Mouse (Mus musculus): ENCODE data around the gene Prrt1. TPM values are rescaled to one million over a fixed set of nuclear protein-coding genes. Genes with fewer than 3 reads are reported as not detected.

Prrt1 gene
- polyA plus RNA-seq (2015; fragmentation: Nextera tagmentation; extraction: Ambion mirVana): 2.8 and 6.0 TPM in 2 replicates

GRCm38 (mm10) chr17:34629221-34629751, at the start of gene Prrt1:
Gene Prrt1, plus strand, starts transcription at chr17:34629533.
- Histone ChIP-seq H3K36me3 (ENCODE audit: poor library complexity, severe bottlenecking) (0 out of 2 replicates have a peak, but pooled peaks cover 7% of the 10 kb centered on the region), H3K9me3 (replicated peaks) (no peaks in the 10 kb centered on the region), H3K4me1 (peaks cover 60% of the 10 kb centered on the region), H3K27me3 (peaks cover 43% of the 10 kb centered on the region), H3K27ac (peak within 1 kb of the TSS; percentile 88), H3K9ac (peak within 1 kb of the TSS; percentile 80), H3K4me2 (peak within 1 kb of the TSS; percentile 93), H3K4me3 (peak within 1 kb of the TSS; percentile 81)
- 3% methylated on average over 14 of the region's 16 CpGs for WGBS
- ATAC-seq: peak; percentile 36; the same call in 1 of the 2 replicates

DNA sequence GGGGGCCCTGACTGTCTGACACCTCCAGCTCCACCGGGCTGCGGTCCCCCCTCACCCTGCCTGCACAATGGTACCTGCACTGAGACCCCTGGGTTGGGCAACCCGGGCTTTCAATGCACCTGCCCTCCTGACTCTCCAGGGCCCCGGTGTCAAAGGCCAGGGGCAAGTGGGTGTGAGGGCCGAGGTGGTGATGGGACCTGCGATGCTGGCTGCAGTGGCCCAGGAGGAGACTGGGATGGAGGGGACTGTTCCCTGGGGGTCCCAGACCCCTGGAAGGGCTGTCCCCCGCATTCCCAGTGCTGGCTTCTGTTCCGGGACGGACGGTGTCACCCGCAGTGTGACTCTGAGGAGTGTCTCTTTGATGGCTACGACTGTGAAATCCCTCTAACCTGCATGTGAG, 46.8 kb upstream of the Prrt1 start:
- H3K27ac ChIP-seq: no peak overlapping the region
- H3K9ac ChIP-seq: no peak overlapping the region
- H3K4me2 ChIP-seq: no peak overlapping the region
- no peaks in the 10 kb centered on the region for H3K36me3 ChIP-seq (ENCODE audit: poor library complexity, severe bottlenecking)
- no peak overlapping the region for H3K4me3 ChIP-seq
- no peaks in the 10 kb centered on the region for H3K9me3 ChIP-seq (replicated peaks)
- H3K4me1 ChIP-seq: peaks cover 12% of the 10 kb centered on the region
- ATAC-seq: no peak
- WGBS: 90% methylated on average over 12 of the region's 12 CpGs
- H3K27me3 ChIP-seq: no peaks in the 10 kb centered on the region

DNA sequence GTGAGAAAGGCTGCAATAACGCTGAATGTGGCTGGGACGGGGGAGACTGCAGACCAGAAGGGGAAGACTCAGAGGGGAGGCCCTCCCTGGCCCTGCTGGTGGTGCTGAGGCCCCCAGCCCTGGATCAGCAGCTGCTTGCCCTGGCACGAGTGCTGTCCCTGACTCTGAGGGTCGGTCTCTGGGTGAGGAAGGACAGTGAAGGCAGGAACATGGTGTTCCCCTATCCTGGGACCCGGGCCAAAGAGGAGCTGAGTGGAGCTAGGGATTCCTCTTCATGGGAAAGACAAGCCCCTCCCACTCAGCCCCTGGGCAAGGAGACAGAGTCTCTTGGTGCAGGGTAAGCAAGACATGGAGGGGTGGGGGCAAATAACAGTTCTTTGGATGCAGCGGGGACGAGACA, 45.9 kb upstream of the Prrt1 start:
- Histone ChIP-seq H3K27me3 (no peaks in the 10 kb centered on the region), H3K4me2 (no peak overlapping the region), H3K9ac (peak overlapping the region; percentile 5; the same call in 1 of the 2 replicates), H3K27ac (no peak overlapping the region), H3K9me3 (replicated peaks) (no peaks in the 10 kb centered on the region), H3K4me1 (peaks cover 20% of the 10 kb centered on the region), H3K4me3 (no peak overlapping the region), H3K36me3 (ENCODE audit: poor library complexity, severe bottlenecking) (no peaks in the 10 kb centered on the region)
- 60% methylated on average over 7 of the region's 7 CpGs for WGBS
- no peak for ATAC-seq

- Histone ChIP-seq H3K27ac (no peak overlapping the region), H3K36me3 (ENCODE audit: poor library complexity, severe bottlenecking) (no peaks in the 10 kb centered on the region), H3K4me3 (no peak overlapping the region), H3K9me3 (replicated peaks) (no peaks in the 10 kb centered on the region), H3K4me2 (no peak overlapping the region), H3K9ac (peak overlapping the region; percentile 5; the same call in 1 of the 2 replicates), H3K4me1 (peaks cover 24% of the 10 kb centered on the region), H3K27me3 (no peaks in the 10 kb centered on the region)
- ATAC-seq: no peak
- WGBS: 87% methylated on average over 8 of the region's 8 CpGs
Observed at GRCm38 (mm10) chr17:34583819-34584218, 45.5 kb upstream of the Prrt1 start.

DNA sequence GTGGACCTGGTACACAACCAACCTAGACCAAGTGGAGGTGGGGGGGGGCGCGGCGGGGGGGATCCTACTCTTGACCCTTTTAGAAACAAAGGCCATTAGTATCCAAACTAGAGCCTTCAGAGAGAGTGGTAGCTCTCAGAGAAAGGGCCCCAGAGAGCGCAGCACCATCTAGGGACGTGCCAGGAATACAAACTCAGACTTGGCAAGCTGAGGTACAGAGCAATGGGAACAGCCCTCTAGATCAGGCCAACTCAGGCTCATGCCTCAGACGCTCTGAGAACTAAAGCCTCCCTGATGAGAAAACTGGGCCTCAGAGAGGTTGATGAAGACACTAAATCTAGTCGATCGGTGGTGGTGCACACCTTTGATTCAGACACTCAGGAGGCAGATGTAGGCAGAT, 44.2 kb upstream of the Prrt1 start:
- Histone ChIP-seq H3K27ac (peak overlapping the region; percentile 99; the same call in 1 of the 2 replicates), H3K4me3 (no peak overlapping the region)
- ATAC-seq: no peak

DNA sequence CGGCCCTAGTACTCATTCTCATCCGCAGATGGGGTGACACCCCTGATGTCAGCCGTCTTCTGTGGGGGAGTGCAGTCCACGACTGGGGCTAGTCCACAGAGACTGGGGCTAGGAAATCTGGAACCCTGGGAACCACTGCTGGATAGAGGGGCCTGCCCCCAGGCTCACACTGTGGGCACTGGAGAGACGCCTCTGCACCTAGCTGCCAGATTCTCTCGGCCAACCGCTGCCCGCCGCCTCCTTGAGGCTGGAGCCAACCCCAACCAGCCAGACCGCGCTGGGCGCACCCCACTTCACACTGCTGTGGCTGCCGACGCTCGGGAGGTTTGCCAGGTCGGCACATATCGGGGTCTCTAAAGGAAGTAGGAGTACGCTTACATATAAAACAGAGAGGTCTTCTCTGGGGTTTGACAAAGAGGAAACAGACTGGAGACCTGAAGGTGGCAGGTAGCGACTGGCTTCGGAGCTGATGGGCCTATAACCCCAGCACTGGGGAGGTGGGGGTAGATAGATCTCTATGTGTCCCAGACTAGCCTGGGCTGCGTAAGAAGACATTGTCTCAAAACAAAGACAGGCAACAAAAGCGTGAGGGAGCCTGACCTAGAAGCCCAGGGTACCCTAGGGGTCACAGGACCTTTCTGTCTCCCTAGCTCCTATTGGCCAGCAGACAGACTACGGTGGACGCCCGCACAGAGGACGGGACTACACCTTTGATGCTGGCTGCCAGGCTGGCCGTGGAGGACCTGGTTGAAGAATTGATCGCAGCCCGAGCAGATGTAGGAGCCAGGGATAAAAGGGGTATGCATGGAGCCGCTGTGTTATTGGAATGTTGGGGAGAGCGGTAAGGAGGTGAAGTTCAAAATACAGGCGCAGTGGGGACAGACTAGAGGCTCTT, 43.2 kb upstream of the Prrt1 start:
- Histone ChIP-seq H3K27ac (peak overlapping the region; percentile 99), H3K9ac (peak overlapping the region; percentile 93), H3K9me3 (replicated peaks) (no peaks in the 10 kb centered on the region), H3K4me3 (peak overlapping the region; percentile 69), H3K36me3 (ENCODE audit: poor library complexity, severe bottlenecking) (no peaks in the 10 kb centered on the region), H3K27me3 (no peaks in the 10 kb centered on the region), H3K4me2 (peak overlapping the region; percentile 89), H3K4me1 (peaks cover 45% of the 10 kb centered on the region)
- 14% methylated on average over 32 of the region's 32 CpGs for WGBS
- peak; percentile 0; the same call in 1 of the 2 replicates for ATAC-seq

More for the DNA sequence above, 44.2 kb upstream of the Prrt1 start:
- Histone ChIP-seq H3K4me1 (peaks cover 35% of the 10 kb centered on the region), H3K36me3 (ENCODE audit: poor library complexity, severe bottlenecking) (no peaks in the 10 kb centered on the region), H3K27me3 (no peaks in the 10 kb centered on the region), H3K9me3 (replicated peaks) (no peaks in the 10 kb centered on the region), H3K4me2 (no peak overlapping the region), H3K9ac (no peak overlapping the region)
- 90% methylated on average over 8 of the region's 8 CpGs for WGBS

DNA sequence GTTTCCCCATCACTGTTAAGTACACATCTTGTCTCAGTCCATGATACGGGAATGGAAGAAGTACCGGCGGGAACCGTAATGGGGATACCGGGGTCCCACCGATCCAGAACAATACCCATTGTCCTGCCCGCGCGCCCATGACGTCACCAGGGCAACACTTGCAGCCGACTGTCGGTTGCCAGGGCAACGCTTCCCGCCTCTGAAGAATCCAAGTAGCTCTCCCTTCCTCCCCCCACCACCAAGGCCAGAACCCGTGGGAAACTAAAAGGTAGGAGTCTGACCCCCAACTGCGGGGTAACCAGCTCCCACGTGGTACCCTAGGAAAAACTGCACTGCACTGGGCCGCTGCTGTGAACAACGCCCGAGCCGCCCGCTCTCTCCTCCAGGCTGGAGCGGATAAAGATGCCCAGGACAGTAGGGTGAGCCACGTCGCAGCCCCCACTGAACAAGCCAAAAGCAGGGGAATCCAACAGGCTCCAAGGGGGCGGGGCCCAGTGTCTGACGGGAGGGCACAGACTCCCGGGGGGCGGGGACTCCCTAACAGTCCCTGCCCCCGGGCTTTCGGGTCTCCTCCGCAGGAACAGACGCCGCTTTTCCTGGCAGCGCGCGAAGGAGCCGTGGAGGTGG, 42.4 kb upstream of the Prrt1 start:
- under 1% methylated on average over 38 of the region's 38 CpGs for WGBS
- peaks cover 51% of the 10 kb centered on the region for H3K4me1 ChIP-seq
- peak overlapping the region; percentile 93 for H3K9ac ChIP-seq
- no peaks in the 10 kb centered on the region for H3K9me3 ChIP-seq (replicated peaks)
- peak overlapping the region; percentile 89 for H3K4me2 ChIP-seq
- ATAC-seq: peak; percentile 80
- H3K27me3 ChIP-seq: no peaks in the 10 kb centered on the region
- peak overlapping the region; percentile 69 for H3K4me3 ChIP-seq
- peak overlapping the region; percentile 99 for H3K27ac ChIP-seq
- no peaks in the 10 kb centered on the region for H3K36me3 ChIP-seq (ENCODE audit: poor library complexity, severe bottlenecking)

- peak overlapping the region; percentile 99 for H3K27ac ChIP-seq
- H3K36me3 ChIP-seq (ENCODE audit: poor library complexity, severe bottlenecking): no peaks in the 10 kb centered on the region
- peak overlapping the region; percentile 93 for H3K9ac ChIP-seq
- peak; percentile 86 for ATAC-seq
- peaks cover 51% of the 10 kb centered on the region for H3K4me1 ChIP-seq
- WGBS: under 1% methylated on average over 50 of the region's 50 CpGs
- H3K4me2 ChIP-seq: peak overlapping the region; percentile 89
- no peaks in the 10 kb centered on the region for H3K9me3 ChIP-seq (replicated peaks)
- peak overlapping the region; percentile 69 for H3K4me3 ChIP-seq
- H3K27me3 ChIP-seq: no peaks in the 10 kb centered on the region
Observed at GRCm38 (mm10) chr17:34587423-34587811, 41.9 kb upstream of the Prrt1 start.

DNA sequence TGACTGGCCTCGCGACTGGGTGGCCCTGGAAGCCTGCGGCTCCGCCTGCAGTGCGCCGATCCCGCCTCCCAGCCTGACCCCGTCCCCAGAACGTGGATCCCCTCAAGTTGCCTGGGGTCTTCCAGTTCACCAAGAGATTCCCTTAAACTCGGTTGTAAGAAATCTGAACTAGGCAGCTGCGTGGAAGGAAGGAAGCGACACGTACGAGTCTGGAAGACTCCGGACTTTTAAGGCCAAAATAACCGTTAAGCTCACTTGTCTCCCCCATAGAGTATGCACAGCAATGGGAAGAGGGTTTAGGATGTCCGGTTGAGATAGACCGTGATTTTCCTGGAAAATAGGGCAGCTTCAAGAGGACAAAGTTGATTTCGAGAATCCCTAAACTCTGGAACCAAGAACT, 41.5 kb upstream of the Prrt1 start:
- peak overlapping the region; percentile 89 for H3K4me2 ChIP-seq
- no peaks in the 10 kb centered on the region for H3K9me3 ChIP-seq (replicated peaks)
- ATAC-seq: no peak
- WGBS: 4% methylated on average over 19 of the region's 19 CpGs
- H3K27ac ChIP-seq: peak overlapping the region; percentile 99
- no peaks in the 10 kb centered on the region for H3K27me3 ChIP-seq
- peak overlapping the region; percentile 93 for H3K9ac ChIP-seq
- H3K4me1 ChIP-seq: peaks cover 54% of the 10 kb centered on the region
- no peaks in the 10 kb centered on the region for H3K36me3 ChIP-seq (ENCODE audit: poor library complexity, severe bottlenecking)
- H3K4me3 ChIP-seq: peak overlapping the region; percentile 69

DNA sequence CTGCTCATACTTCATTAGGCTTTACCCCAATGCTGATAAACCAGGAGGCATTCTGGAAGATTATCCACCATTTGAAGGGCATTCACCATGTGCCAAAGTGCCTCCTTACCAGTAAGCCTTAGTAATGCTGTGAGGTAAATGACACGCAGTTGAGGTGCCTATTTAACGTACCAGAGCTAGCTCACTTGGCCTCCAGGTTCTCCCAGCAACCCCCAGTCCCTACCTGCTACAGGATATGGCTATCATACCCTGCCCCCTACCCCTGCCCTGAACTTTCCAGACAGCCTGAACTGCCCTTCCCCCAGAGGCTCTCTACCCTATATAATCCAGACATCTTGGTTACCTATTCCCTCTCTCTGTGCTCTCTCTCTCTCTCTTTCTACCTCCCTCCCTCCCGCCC, 40.6 kb upstream of the Prrt1 start:
- 0 out of 2 replicates have a peak overlapping the region, but pooled peaks have one; percentile 89 for H3K4me2 ChIP-seq
- no peak overlapping the region for H3K4me3 ChIP-seq
- H3K9ac ChIP-seq: no peak overlapping the region
- H3K9me3 ChIP-seq (replicated peaks): no peaks in the 10 kb centered on the region
- no peaks in the 10 kb centered on the region for H3K36me3 ChIP-seq (ENCODE audit: poor library complexity, severe bottlenecking)
- peaks cover 64% of the 10 kb centered on the region for H3K4me1 ChIP-seq
- no peak overlapping the region for H3K27ac ChIP-seq
- 61% methylated on average over 3 of the region's 3 CpGs for WGBS
- ATAC-seq: no peak
- no peaks in the 10 kb centered on the region for H3K27me3 ChIP-seq

- H3K27ac ChIP-seq: no peak overlapping the region; the same call in 1 of the 2 replicates
- WGBS: 53% methylated on average over 7 of the region's 7 CpGs
- H3K4me2 ChIP-seq: 0 out of 2 replicates have a peak overlapping the region, but pooled peaks have one; percentile 8
- H3K27me3 ChIP-seq: no peaks in the 10 kb centered on the region
- H3K36me3 ChIP-seq (ENCODE audit: poor library complexity, severe bottlenecking): peaks cover 3% of the 10 kb centered on the region
- no peak for ATAC-seq
- peaks cover 68% of the 10 kb centered on the region for H3K4me1 ChIP-seq
- no peak overlapping the region for H3K9ac ChIP-seq
- H3K9me3 ChIP-seq (replicated peaks): no peaks in the 10 kb centered on the region
- no peak overlapping the region for H3K4me3 ChIP-seq
Observed at GRCm38 (mm10) chr17:34589206-34589605, 40.1 kb upstream of the Prrt1 start.

DNA sequence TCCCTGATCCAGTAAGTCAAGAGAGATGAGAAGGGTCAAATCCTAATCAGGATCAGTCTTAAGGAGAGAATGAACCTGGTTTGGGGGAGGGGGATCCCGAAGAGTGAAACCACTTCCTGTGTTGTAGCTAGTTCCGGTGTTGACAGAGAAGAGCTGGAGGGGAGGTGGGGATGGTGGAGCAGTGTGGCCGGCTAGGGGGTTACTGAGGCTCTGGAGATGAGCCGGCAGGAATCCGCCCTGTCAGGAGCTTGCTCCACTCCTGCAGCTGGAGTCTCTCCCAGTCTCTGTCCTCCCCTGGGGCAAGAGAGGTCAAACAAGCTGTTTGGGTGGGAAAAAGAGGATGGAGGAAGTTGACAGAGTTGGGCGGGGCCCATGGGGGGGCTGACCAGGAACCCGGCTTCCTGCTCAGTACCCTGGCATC, 39.6 kb upstream of the Prrt1 start, which contains the start of gene Gpsm3:
TSS of gene Gpsm3 (plus strand) at position 126 of the 421 bp plus-strand sequence.
- Histone ChIP-seq H3K4me2 (peak within 1 kb of the TSS; percentile 97), H3K27me3 (no peaks in the 10 kb centered on the region), H3K4me3 (no peak within 1 kb of the TSS), H3K4me1 (peaks cover 73% of the 10 kb centered on the region), H3K36me3 (ENCODE audit: poor library complexity, severe bottlenecking) (peaks cover 8% of the 10 kb centered on the region), H3K27ac (peak within 1 kb of the TSS; percentile 99), H3K9me3 (replicated peaks) (no peaks in the 10 kb centered on the region), H3K9ac (no peak within 1 kb of the TSS; the same call in 1 of the 2 replicates)
- 48% methylated on average over 7 of the region's 7 CpGs for WGBS
- ATAC-seq: no peak
